Mouse (Mus musculus): ENCODE results near the gene Efhc1. TPM values are rescaled to one million over a fixed set of nuclear protein-coding genes. Genes with fewer than 3 reads are reported as not detected.
A peak's percentile ranks its signal among the peaks of the same experiment; 100 is the strongest.

Efhc1 gene
- polyA plus RNA-seq, 1 experiment: 0.99 TPM

- no peaks in the 10 kb centered on the region for H3K4me1 ChIP-seq (ENCODE audit: control insufficient read depth, insufficient read depth, insufficient read length, low read length)
- H3K27ac ChIP-seq (replicated peaks; ENCODE audit: low read depth, low read length): no peak overlapping the region
- no peak overlapping the region for H3K4me3 ChIP-seq (ENCODE audit: insufficient read depth, low read depth, low read length)
These were observed 33.2 kb downstream of the Efhc1 start for GRCm38 (mm10) chr1:20984582-20984981.

GRCm38 (mm10) chr1:20986378-20987056 lies 35.1 kb downstream of the Efhc1 start:
- Histone ChIP-seq H3K4me3 (ENCODE audit: insufficient read depth, low read depth, low read length) (no peak overlapping the region), H3K4me1 (ENCODE audit: control insufficient read depth, insufficient read depth, insufficient read length, low read length) (no peaks in the 10 kb centered on the region), H3K27ac (replicated peaks; ENCODE audit: low read depth, low read length) (no peak overlapping the region)

- Histone ChIP-seq H3K27ac (replicated peaks; ENCODE audit: low read depth, low read length) (no peak overlapping the region), H3K4me3 (ENCODE audit: insufficient read depth, low read depth, low read length) (no peak overlapping the region), H3K4me1 (ENCODE audit: control insufficient read depth, insufficient read depth, insufficient read length, low read length) (no peaks in the 10 kb centered on the region)
These were observed 38.1 kb downstream of the Efhc1 start for GRCm38 (mm10) chr1:20989461-20990083.

- Histone ChIP-seq H3K27ac (replicated peaks; ENCODE audit: low read depth, low read length) (no peak overlapping the region), H3K4me1 (ENCODE audit: control insufficient read depth, insufficient read depth, insufficient read length, low read length) (peaks cover 9% of the 10 kb centered on the region), H3K4me3 (ENCODE audit: insufficient read depth, low read depth, low read length) (no peak overlapping the region)
These were observed 42.3 kb downstream of the Efhc1 start for GRCm38 (mm10) chr1:20993690-20994089.

- peaks cover 9% of the 10 kb centered on the region for H3K4me1 ChIP-seq (ENCODE audit: control insufficient read depth, insufficient read depth, insufficient read length, low read length)
- no peak overlapping the region for H3K27ac ChIP-seq (replicated peaks; ENCODE audit: low read depth, low read length)
- no peak overlapping the region for H3K4me3 ChIP-seq (ENCODE audit: insufficient read depth, low read depth, low read length)
These were observed 42.9 kb downstream of the Efhc1 start for GRCm38 (mm10) chr1:20994338-20994737.

- no peak overlapping the region for H3K4me3 ChIP-seq (ENCODE audit: insufficient read depth, low read depth, low read length)
- H3K27ac ChIP-seq (replicated peaks; ENCODE audit: low read depth, low read length): no peak overlapping the region
- peaks cover 9% of the 10 kb centered on the region for H3K4me1 ChIP-seq (ENCODE audit: control insufficient read depth, insufficient read depth, insufficient read length, low read length)
These were observed 44.0 kb downstream of the Efhc1 start for GRCm38 (mm10) chr1:20995331-20995986.

- Histone ChIP-seq H3K4me3 (ENCODE audit: insufficient read depth, low read depth, low read length) (no peak overlapping the region), H3K27ac (replicated peaks; ENCODE audit: low read depth, low read length) (no peak overlapping the region), H3K4me1 (ENCODE audit: control insufficient read depth, insufficient read depth, insufficient read length, low read length) (peaks cover 9% of the 10 kb centered on the region)
These were observed 45.3 kb downstream of the Efhc1 start for GRCm38 (mm10) chr1:20996603-20997327.

GRCm38 (mm10) chr1:20997328-20997689 lies 45.9 kb downstream of the Efhc1 start:
- no peak overlapping the region for H3K4me3 ChIP-seq (ENCODE audit: insufficient read depth, low read depth, low read length)
- H3K4me1 ChIP-seq (ENCODE audit: control insufficient read depth, insufficient read depth, insufficient read length, low read length): peaks cover 9% of the 10 kb centered on the region
- H3K27ac ChIP-seq (replicated peaks; ENCODE audit: low read depth, low read length): no peak overlapping the region

- Histone ChIP-seq H3K4me1 (ENCODE audit: control insufficient read depth, insufficient read depth, insufficient read length, low read length) (peaks cover 9% of the 10 kb centered on the region), H3K27ac (replicated peaks; ENCODE audit: low read depth, low read length) (no peak overlapping the region), H3K4me3 (ENCODE audit: insufficient read depth, low read depth, low read length) (no peak overlapping the region)
These were observed 46.5 kb downstream of the Efhc1 start for GRCm38 (mm10) chr1:20997881-20998389.

GRCm38 (mm10) chr1:21002246-21003142 lies 51.1 kb downstream of the Efhc1 start:
- H3K27ac ChIP-seq (replicated peaks; ENCODE audit: low read depth, low read length): no peak overlapping the region
- H3K4me3 ChIP-seq (ENCODE audit: insufficient read depth, low read depth, low read length): no peak overlapping the region

GRCm38 (mm10) chr1:21004596-21004995 lies 53.2 kb downstream of the Efhc1 start:
- H3K4me3 ChIP-seq (ENCODE audit: insufficient read depth, low read depth, low read length): no peak overlapping the region
- no peak overlapping the region for H3K27ac ChIP-seq (replicated peaks; ENCODE audit: low read depth, low read length)
- peaks cover 8% of the 10 kb centered on the region for H3K4me1 ChIP-seq (ENCODE audit: control insufficient read depth, insufficient read depth, insufficient read length, low read length)

More at GRCm38 (mm10) chr1:21002246-21003142, 51.1 kb downstream of the Efhc1 start:
- H3K4me1 ChIP-seq (ENCODE audit: control insufficient read depth, insufficient read depth, insufficient read length, low read length): no peaks in the 10 kb centered on the region

GRCm38 (mm10) chr1:21006775-21007174 lies 55.3 kb downstream of the Efhc1 start:
- H3K4me3 ChIP-seq (ENCODE audit: insufficient read depth, low read depth, low read length): no peak overlapping the region
- peaks cover 8% of the 10 kb centered on the region for H3K4me1 ChIP-seq (ENCODE audit: control insufficient read depth, insufficient read depth, insufficient read length, low read length)
- no peak overlapping the region for H3K27ac ChIP-seq (replicated peaks; ENCODE audit: low read depth, low read length)

GRCm38 (mm10) chr1:21007941-21008701 lies 56.7 kb downstream of the Efhc1 start:
- no peak overlapping the region for H3K4me3 ChIP-seq (ENCODE audit: insufficient read depth, low read depth, low read length)
- peaks cover 8% of the 10 kb centered on the region for H3K4me1 ChIP-seq (ENCODE audit: control insufficient read depth, insufficient read depth, insufficient read length, low read length)
- H3K27ac ChIP-seq (replicated peaks; ENCODE audit: low read depth, low read length): peak overlapping the region; percentile 75

- H3K27ac ChIP-seq (replicated peaks; ENCODE audit: low read depth, low read length): peak overlapping the region; percentile 79
- no peak overlapping the region for H3K4me3 ChIP-seq (ENCODE audit: insufficient read depth, low read depth, low read length)
- H3K4me1 ChIP-seq (ENCODE audit: control insufficient read depth, insufficient read depth, insufficient read length, low read length): peaks cover 8% of the 10 kb centered on the region
These were observed 57.5 kb downstream of the Efhc1 start for GRCm38 (mm10) chr1:21008891-21009290.
